Mouse (Mus musculus) liver, postnatal 0 days (tissue): ENCODE results near the gene Pou5f1.

Experiments used
- CTCF ChIP-seq: sonication (generic); IDR thresholded peaks from 2 replicates; pipeline ENCODE4 v1.5.1; 2016; ENCODE audit warnings: antibody characterized with exemption, low read depth
- EP300 ChIP-seq: IDR thresholded peaks from 2 replicates; pipeline ENCODE4 v1.6.1; 2016; ENCODE audit warnings: antibody characterized with exemption, low read depth, mild to moderate bottlenecking

DNA sequence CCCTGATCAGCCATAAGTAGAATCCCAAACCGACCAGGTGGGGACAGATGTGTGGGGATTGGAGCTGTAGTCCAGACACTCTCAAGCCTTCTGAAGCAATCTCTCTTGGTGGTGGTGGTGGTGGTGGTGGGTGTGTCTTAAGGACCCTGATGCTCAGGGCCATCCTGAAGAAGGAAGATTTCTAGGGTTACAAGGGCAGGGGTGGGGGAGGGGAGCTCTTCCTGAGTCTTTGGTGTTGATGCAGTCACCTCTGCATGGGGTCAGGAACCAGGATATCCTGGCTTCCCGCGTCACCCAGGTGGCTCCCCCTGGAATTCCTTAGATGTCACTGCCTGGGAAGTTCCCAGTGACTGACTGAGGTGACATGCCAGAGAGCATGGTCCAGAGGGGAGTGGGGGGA is 26.5 kb downstream of the Pou5f1 start:
- TF ChIP-seq CTCF, result no peak
- TF ChIP-seq EP300, result no peak
